Mouse (Mus musculus) hindbrain, embryonic 14.5 days (tissue): ENCODE results near the gene Prm2. TPM values are rescaled to one million over a fixed set of nuclear protein-coding genes. Genes with fewer than 3 reads are reported as not detected.

Experiments
- ATAC-seq: fragments of 200-750 bp; cut with Nextera tagmentation; 2 replicates; pipeline ENCODE4 v1.8.0; 2017; ENCODE audit warnings: moderate number of reproducible peaks, mild to moderate bottlenecking, moderate TSS enrichment, moderate library complexity; ENCODE audit not compliant: low FRiP score
- DNase-seq: peaks from one replicate; pipeline ENCODE4 v3.0.0-alpha.2; 2015; ENCODE audit warnings: low spot score
- H3K27ac ChIP-seq: fragments of 300-500 bp; sonication (generic); 2 replicates; pipeline ENCODE4 v1.5.1; 2014; ENCODE audit warnings: mild to moderate bottlenecking, moderate library complexity
- H3K27me3 ChIP-seq: fragments of 300-500 bp; sonication (generic); 2 replicates; pipeline ENCODE4 v1.6.1; 2014; ENCODE audit warnings: mild to moderate bottlenecking, low read length, mixed read lengths; ENCODE audit not compliant: control insufficient read depth, insufficient read depth
- H3K36me3 ChIP-seq: fragments of 300-500 bp; sonication (generic); replicated peaks from 2 replicates; pipeline ENCODE4 v1.6.1; 2014; ENCODE audit not compliant: control insufficient read depth, insufficient read depth
- H3K4me1 ChIP-seq: fragments of 300-500 bp; sonication (generic); replicated peaks from 2 replicates; pipeline ENCODE4 v1.6.1; 2014; ENCODE audit warnings: antibody characterized with exemption, low read length, mixed read lengths; ENCODE audit not compliant: control insufficient read depth, insufficient read depth
- H3K4me2 ChIP-seq: fragments of 300-500 bp; sonication (generic); replicated peaks from 2 replicates; pipeline ENCODE4 v1.6.1; 2014; ENCODE audit warnings: mild to moderate bottlenecking, moderate library complexity
- H3K4me3 ChIP-seq: fragments of 300-500 bp; sonication (generic); replicated peaks from 2 replicates; pipeline ENCODE4 v1.5.1; 2014; ENCODE audit warnings: mild to moderate bottlenecking, low read length
- H3K9ac ChIP-seq: fragments of 300-500 bp; sonication (generic); 2 replicates; pipeline ENCODE4 v1.6.1; 2014
- H3K9me3 ChIP-seq: fragments of 300-500 bp; sonication (generic); 2 replicates; pipeline ENCODE4 v1.6.1; 2016; ENCODE audit warnings: low read length; ENCODE audit not compliant: control insufficient read depth
- WGBS: fragments of 180-500 bp; shearing (Covaris S2); extraction: QIAGEN DNeasy Blood & Tissue Kit; methylation state at CpG from one replicate; pipeline ENCODE4 v1.1.7; 2014; 5-methylcytosine and 5-hydroxymethylcytosine counted together
- polyA plus RNA-seq: library from polyadenylated mRNA; unstranded; fragments of >200 nt; fragmentation: Nextera tagmentation; extraction: Ambion mirVana; gene quantifications from 2 replicates; pipeline ENCODE4 v1.2.1, GENCODE M21; 2014

Prm2 gene
- not detected in 2 replicates for polyA plus RNA-seq

DNA sequence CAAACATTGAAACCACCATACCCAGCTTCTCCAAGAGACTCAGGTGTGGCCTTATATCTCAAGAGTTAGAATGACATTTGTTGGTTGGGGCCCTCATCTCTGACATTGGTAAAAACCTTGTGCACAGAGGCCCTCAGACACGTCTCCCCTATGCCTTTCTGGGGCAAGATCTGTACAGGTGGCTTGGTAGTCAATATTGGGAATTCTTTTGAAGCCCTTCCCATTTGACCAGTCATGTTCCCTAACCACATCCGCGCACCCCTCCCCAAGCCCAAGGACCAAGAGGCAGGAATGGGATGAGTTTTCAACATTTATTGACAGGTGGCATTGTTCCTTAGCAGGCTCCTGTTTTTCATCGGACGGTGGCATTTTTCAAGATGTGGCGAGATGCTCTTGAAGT, at the start of gene Prm2:
Prm2 (minus strand) TSS at position 101 of the 400 bp plus-strand sequence.
- WGBS, result 84% methylated on average over 6 of the region's 6 CpGs
- H3K27ac ChIP-seq, result no peak within 1 kb of the TSS
- ATAC-seq, result no peak
- no peak within 1 kb of the TSS for H3K9ac ChIP-seq
- no peak within 1 kb of the TSS for H3K4me3 ChIP-seq
- no peaks in the 10 kb centered on the region for H3K36me3 ChIP-seq
- no peak within 1 kb of the TSS for H3K4me2 ChIP-seq
- no peaks in the 10 kb centered on the region for H3K9me3 ChIP-seq
- H3K27me3 ChIP-seq, result peaks cover 6% of the 10 kb centered on the region; the same call in 1 of the 2 replicates
- DNase-seq, result no peak
- H3K4me1 ChIP-seq, result no peaks in the 10 kb centered on the region

GRCm38 (mm10) chr16:10844319-10844670, 48.4 kb upstream of the Prm2 start:
- no peaks in the 10 kb centered on the region for H3K27me3 ChIP-seq
- 0 out of 2 replicates have a peak overlapping the region, but pooled peaks have one; percentile 17 for H3K9ac ChIP-seq
- no peak overlapping the region for H3K27ac ChIP-seq
- no peaks in the 10 kb centered on the region for H3K4me1 ChIP-seq
- no peaks in the 10 kb centered on the region for H3K9me3 ChIP-seq
- H3K4me2 ChIP-seq, result peak overlapping the region; percentile 33; the same call in 1 of the 2 replicates
- DNase-seq (no peak), ATAC-seq (no peak)
- no peaks in the 10 kb centered on the region for H3K36me3 ChIP-seq
- H3K4me3 ChIP-seq, result no peak overlapping the region
- 68% methylated on average over 6 of the region's 6 CpGs for WGBS

GRCm38 (mm10) chr16:10843486-10844318, 47.8 kb upstream of the Prm2 start:
- ATAC-seq, result no peak
- Histone ChIP-seq H3K4me3 (no peak overlapping the region), H3K9me3 (no peaks in the 10 kb centered on the region), H3K27me3 (no peaks in the 10 kb centered on the region), H3K4me1 (no peaks in the 10 kb centered on the region), H3K9ac (peak overlapping the region; percentile 17; the same call in 1 of the 2 replicates), H3K36me3 (no peaks in the 10 kb centered on the region), H3K4me2 (peak overlapping the region; percentile 33; the same call in 1 of the 2 replicates), H3K27ac (no peak overlapping the region)
- no peak for DNase-seq
- WGBS, result 25% methylated on average over 18 of the region's 18 CpGs

GRCm38 (mm10) chr16:10842282-10842855, 46.4 kb upstream of the Prm2 start:
- Histone ChIP-seq H3K4me1 (no peaks in the 10 kb centered on the region), H3K36me3 (no peaks in the 10 kb centered on the region), H3K9me3 (no peaks in the 10 kb centered on the region), H3K9ac (no peak overlapping the region), H3K27me3 (no peaks in the 10 kb centered on the region), H3K4me3 (no peak overlapping the region), H3K4me2 (no peak overlapping the region), H3K27ac (no peak overlapping the region)
- 38% methylated on average over 4 of the region's 4 CpGs for WGBS
- DNase-seq (no peak), ATAC-seq (no peak)

- no peak for DNase-seq
- Histone ChIP-seq H3K4me1 (no peaks in the 10 kb centered on the region), H3K9ac (no peak overlapping the region), H3K4me2 (no peak overlapping the region), H3K27ac (no peak overlapping the region), H3K9me3 (no peaks in the 10 kb centered on the region), H3K4me3 (no peak overlapping the region), H3K27me3 (no peaks in the 10 kb centered on the region), H3K36me3 (no peaks in the 10 kb centered on the region)
- 91% methylated on average over 12 of the region's 14 CpGs for WGBS
- ATAC-seq, result no peak
Observed at GRCm38 (mm10) chr16:10840018-10840417, 44.1 kb upstream of the Prm2 start.

DNA sequence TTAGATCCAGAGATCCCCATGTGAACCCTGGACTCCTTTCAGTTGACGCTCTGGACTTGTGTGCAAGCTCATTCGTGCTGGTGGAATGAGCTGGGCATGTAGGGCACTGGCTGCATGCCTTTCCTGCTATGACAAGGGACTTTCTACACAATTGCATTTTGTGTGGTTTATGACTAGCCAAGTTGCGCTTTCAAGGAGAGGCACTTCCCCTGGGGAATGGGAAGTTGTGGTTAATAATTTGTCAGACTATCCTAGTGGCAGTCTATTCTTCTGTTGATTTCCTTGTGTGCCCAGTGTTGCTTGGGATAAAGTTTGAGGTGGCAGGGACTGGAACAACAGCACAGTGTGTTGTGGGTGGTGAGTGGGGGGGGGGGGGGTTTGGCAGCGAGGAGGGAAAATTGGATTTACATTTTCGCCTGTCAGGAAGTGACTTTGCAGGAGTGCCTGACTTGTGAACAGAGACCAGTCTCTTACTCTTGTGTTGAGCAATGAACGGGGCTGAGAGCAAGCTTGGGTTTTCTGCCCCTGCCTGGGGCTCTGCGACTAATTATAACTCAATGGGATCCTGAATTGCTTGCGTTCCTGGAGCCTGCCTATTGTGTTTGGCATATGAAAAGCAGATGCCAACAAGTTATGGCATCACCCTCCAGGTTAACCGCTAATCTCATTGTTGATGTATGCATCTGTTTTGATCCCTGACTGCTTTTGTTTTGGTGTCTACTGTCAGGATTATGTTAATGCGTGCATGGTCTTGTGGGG, 42.7 kb upstream of the Prm2 start:
- Histone ChIP-seq H3K9me3 (no peaks in the 10 kb centered on the region), H3K4me2 (no peak overlapping the region), H3K27ac (no peak overlapping the region), H3K27me3 (no peaks in the 10 kb centered on the region), H3K4me1 (0 out of 2 replicates have a peak, but pooled peaks cover 3% of the 10 kb centered on the region), H3K36me3 (no peaks in the 10 kb centered on the region), H3K4me3 (no peak overlapping the region), H3K9ac (no peak overlapping the region)
- DNase-seq, result no peak
- ATAC-seq, result no peak
- WGBS, result 32% methylated on average over 10 of the region's 10 CpGs

DNA sequence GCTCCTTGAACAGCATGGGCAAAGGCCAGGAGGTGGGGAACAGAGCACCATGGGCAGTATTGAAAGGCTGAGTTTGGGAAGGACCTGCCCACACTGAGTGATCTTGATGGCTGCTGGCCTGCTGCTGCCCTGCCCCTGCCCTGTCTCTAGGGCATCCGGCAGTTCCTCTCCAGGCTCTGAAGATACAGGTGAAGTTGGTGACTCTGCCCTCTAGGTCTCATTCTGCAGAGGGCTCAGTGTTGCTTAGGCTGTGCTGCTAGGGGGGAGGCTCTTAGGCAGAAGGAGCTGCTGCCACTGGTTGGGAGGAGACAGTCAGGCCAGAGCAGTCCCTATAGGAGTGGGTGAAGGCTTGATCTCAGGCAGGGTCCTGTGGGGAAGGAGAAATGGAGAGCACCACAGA, 42.0 kb upstream of the Prm2 start:
- H3K9ac ChIP-seq, result no peak overlapping the region
- no peak for ATAC-seq
- H3K27me3 ChIP-seq, result no peaks in the 10 kb centered on the region
- H3K4me2 ChIP-seq, result no peak overlapping the region
- H3K36me3 ChIP-seq, result no peaks in the 10 kb centered on the region
- DNase-seq, result no peak
- no peaks in the 10 kb centered on the region for H3K9me3 ChIP-seq
- H3K4me1 ChIP-seq, result 0 out of 2 replicates have a peak, but pooled peaks cover 3% of the 10 kb centered on the region
- H3K27ac ChIP-seq, result no peak overlapping the region
- WGBS, result 88% methylated on average over 1 of the region's 1 CpGs
- no peak overlapping the region for H3K4me3 ChIP-seq

- no peaks in the 10 kb centered on the region for H3K27me3 ChIP-seq
- H3K9me3 ChIP-seq, result no peaks in the 10 kb centered on the region
- 0 out of 2 replicates have a peak, but pooled peaks cover 3% of the 10 kb centered on the region for H3K4me1 ChIP-seq
- H3K27ac ChIP-seq, result no peak overlapping the region
- DNase-seq (no peak), ATAC-seq (no peak)
- WGBS, result 94% methylated on average over 3 of the region's 3 CpGs
- no peaks in the 10 kb centered on the region for H3K36me3 ChIP-seq
- no peak overlapping the region for H3K9ac ChIP-seq
- H3K4me3 ChIP-seq, result no peak overlapping the region
- no peak overlapping the region for H3K4me2 ChIP-seq
Observed at GRCm38 (mm10) chr16:10837250-10837649, 41.3 kb upstream of the Prm2 start.

DNA sequence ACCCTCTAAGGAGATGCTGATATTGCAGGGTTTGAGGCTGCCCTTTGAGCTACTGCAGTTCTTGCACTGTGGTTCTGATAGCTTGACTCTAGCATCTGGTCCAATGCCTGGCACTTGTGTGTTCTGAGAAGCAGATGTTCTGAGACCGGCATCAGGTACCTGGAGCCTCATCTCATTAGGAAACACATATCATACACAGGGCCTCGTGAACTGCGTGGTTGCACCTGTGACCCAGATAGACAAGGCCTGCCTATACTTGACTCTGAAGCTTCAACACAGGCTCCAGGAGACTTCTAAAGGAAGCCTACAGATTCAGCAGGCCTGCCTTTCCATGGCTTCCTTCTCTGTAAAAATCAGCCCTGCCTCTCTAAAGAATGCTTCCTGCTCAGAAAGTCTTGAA, 40.5 kb upstream of the Prm2 start:
- H3K4me3 ChIP-seq, result no peak overlapping the region
- 93% methylated on average over 3 of the region's 3 CpGs for WGBS
- no peaks in the 10 kb centered on the region for H3K27me3 ChIP-seq
- no peaks in the 10 kb centered on the region for H3K36me3 ChIP-seq
- H3K4me1 ChIP-seq, result 0 out of 2 replicates have a peak, but pooled peaks cover 3% of the 10 kb centered on the region
- no peaks in the 10 kb centered on the region for H3K9me3 ChIP-seq
- DNase-seq (no peak), ATAC-seq (no peak)
- no peak overlapping the region for H3K27ac ChIP-seq
- H3K4me2 ChIP-seq, result no peak overlapping the region
- no peak overlapping the region for H3K9ac ChIP-seq
